Mouse (Mus musculus) brain, embryonic 14.5 days (tissue): ENCODE measurements around the gene Xpr1.

ENCODE experiments used
- CTCF ChIP-seq: fragments of 200-500 bp; IDR thresholded peaks from 2 replicates; pipeline ENCODE4 v1.5.1; 2012; ENCODE audit warnings: inconsistent platforms, mild to moderate bottlenecking, moderate library complexity, borderline replicate concordance; ENCODE audit not compliant: insufficient read depth, insufficient read length; ENCODE audit errors: extremely low read depth
- POLR2A ChIP-seq: fragments of 200-500 bp; IDR thresholded peaks from 2 replicates; pipeline ENCODE4 v1.6.1; 2012; ENCODE audit warnings: mild to moderate bottlenecking, inconsistent platforms, borderline replicate concordance; ENCODE audit not compliant: poor library complexity, insufficient read depth, insufficient read length, severe bottlenecking; ENCODE audit errors: extremely low read depth

- TF ChIP-seq POLR2A (no peak), CTCF (no peak)
Measured at GRCm38 (mm10) chr1:155442521-155443001, 25.3 kb upstream of the Xpr1 start.
